Mouse (Mus musculus): ENCODE results near the gene Lrrc37a. TPM values are rescaled to one million over a fixed set of nuclear protein-coding genes. Genes with fewer than 3 reads are reported as not detected.
"Not testable (repeated sequence)": the region's sequence is repeated elsewhere in the genome, so short reads cannot be mapped to it uniquely, and the experiment has no call there.

Gene Lrrc37a
- total RNA-seq (2021) (not detected), polyA plus RNA-seq (2012; rRNA removed) (not detected in 2 replicates)
- long read RNA-seq, result 0 reads

DNA sequence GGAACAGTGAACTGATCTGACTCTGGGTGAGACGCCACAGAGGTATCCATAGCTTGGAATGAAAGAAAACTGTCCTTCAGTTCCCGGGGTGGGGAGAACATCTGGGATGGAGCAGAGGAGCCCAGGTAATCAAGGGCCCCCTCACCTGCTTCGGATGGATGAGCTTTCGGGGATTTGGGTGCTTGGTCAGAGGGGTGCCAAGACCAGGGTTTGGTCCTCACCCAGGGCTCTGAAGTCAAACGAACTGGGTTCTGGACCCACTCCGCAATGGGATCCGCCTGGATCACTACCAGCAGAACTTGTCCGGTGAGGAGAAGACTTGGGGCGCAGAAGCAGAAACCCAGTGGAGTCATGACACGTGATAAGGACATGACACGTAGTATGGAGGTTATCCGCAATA lies at the start of gene Lrrc37a:
Gene Lrrc37a (minus strand): TSS at position 101 of the 400 bp plus-strand sequence.
- no peak for DNase-seq

DNA sequence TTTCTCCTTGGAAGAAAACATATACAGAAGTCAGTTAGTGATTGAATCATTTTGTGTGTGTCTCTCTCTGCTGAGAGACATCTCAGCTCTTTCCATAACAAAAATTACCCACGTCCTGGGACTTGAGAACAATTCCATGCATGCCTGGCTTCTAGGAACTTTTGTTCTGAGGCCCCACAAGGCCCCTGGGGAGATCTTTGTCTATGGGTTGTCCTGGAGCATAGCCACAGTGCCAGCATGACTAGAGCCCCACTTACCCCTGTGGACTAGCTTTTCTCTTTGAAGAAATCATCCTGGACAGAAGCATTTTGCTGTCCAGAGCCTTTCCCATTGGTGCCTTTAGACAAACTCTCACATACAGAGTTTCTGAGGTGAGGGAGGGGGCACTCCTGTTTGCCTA lies 30.6 kb upstream of the Lrrc37a start:
- DNase-seq, result not testable (repeated sequence)

DNA sequence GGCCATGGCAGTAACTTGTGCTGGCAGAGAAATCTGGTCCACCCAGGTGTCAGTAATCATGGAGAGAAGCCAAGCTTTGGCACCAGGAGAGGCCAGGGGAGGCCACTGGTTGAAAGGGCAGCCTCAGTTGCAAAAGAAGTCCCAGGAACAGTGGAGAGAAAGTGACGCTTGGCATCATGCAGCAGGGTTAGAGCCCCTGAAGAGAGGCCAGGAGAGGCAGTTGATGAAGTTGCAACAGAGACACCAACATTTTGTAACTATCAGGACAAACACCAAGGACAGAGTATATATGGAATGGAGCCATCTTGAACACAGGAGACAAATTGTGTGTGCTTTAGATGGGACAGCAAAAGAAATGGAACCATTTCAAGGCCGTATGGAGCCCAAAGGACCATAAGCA lies 7.7 kb upstream of the Lrrc37a start:
- peak; percentile 4 for DNase-seq

DNA sequence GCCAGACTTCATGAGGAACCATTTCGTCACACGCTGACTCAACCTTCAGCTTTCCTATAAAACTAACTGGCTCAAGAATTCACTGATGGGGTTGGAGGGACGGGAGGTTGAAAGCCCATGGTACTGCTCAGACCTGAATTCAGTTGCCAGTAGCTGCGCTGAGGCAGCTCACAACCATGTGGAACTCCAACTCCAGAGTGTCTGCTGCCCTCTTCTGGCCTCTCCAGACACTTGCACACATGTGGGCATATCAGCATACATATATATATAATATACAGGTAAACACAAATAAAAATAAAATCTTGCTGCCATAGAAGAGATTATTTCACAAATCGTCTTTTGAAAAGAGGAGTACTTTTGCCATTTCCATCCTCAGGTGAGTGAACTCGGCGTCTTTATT lies 40.0 kb downstream of the Lrrc37a start:
- DNase-seq, result peak; percentile 11

DNA sequence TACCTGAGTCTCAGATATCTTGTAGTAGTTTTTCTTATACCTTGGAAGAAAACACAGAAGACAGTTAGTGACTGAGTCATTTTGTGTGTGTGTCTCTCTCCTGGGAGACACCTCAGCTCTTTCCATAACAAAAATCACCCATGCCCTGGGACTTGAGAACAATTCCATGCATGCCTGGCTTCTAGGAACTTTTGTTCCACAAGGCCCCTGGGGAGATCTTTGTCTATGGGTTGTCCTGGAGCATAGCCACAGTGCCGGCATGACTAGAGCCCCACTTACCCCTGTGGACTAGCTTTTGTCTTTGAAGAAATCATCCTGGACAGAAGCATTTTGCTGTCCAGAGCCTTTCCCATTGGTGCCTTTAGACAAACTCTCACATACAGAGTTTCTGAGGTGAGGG lies 53.3 kb downstream of the Lrrc37a start:
- DNase-seq, result not testable (repeated sequence)

DNA sequence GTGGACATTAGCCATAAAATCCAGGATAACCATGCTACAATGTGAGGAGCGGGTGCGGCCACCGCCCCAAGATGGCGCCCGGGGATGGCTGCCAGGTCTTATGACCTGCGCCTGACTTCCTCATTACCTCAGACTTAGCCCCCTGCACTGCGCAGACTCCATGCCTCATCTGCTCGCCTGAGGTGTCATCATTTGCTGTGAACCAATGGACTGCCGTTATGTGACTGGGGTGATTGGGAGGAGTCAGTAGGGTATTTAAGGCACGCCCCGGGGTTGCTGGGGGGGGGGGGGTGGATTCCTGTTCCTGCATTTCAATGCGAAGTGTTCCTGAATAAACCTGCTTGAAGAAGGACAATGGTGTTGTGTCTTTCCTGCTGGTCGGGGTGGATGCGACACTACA lies 54.7 kb downstream of the Lrrc37a start:
- DNase-seq, result not testable (repeated sequence)

- DNase-seq, result no peak
Measured at GRCm38 (mm10) chr11:103443678-103444077, 60.7 kb downstream of the Lrrc37a start.

GRCm38 (mm10) chr11:103436282-103436681 lies 68.1 kb downstream of the Lrrc37a start:
- DNase-seq, result no peak

DNA sequence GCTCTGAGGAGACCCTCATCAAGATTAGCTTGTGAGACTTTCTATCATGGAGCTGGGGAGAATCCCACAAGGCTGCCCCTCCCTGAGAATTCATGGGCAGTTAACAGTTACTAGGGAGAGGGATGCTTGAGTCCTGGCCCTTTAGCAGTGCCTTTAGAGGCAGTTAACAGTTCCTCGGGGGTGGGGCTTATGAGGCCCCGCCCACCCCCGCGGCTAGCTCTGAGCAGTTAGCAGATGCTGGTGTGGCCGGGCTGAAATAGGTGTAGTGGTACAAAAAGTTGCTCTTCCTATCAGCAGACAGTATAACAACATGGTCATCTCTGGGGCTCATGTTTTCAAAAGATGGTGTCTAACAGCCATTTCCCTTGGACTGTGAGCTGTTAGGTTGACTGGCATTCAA lies 79.4 kb downstream of the Lrrc37a start:
- DNase-seq, result no peak

- no peak for DNase-seq
Measured at GRCm38 (mm10) chr11:103419667-103420066, 84.7 kb downstream of the Lrrc37a start.

DNA sequence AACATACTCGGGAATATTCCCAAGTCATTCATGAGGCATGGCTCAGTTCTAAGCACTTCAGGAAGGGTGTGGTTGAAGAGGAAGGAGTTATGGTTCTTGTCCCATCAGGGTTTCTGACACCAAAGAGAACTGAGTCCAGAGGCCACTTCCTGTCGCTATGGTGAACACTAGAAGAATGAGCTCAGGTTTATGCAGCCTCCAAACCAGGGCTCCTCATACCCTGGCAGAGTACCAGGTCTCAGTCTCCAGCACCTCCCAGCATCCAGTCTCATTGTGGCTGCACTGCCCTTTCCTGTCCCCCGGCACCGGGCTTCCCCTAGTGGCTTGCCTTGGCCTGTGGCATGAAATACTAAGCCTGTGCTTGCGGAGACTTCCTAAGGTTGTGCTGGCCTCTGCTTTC lies 85.2 kb downstream of the Lrrc37a start:
- DNase-seq, result no peak

DNA sequence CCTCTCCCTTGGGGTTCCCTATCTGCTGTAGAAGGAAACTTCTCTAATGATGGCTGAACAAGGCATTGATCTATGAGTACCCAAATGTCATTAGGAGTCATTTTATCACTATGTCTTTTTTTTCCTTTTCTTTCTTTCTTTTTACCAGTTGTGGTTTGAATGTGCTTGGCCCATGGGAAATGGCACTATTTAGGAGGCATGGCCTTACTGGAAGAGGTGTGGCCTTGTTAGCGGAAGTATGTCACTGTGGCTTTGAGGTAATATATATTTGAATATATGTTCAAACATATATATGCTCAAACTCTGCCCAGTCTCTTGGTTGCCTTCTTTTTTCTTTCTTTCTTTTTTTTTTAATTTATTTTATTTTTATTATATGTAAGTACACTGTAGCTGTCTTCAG lies 90.9 kb downstream of the Lrrc37a start:
- no peak for DNase-seq

- DNase-seq, result no peak
Measured at GRCm38 (mm10) chr11:103412950-103413423, 91.4 kb downstream of the Lrrc37a start.

DNA sequence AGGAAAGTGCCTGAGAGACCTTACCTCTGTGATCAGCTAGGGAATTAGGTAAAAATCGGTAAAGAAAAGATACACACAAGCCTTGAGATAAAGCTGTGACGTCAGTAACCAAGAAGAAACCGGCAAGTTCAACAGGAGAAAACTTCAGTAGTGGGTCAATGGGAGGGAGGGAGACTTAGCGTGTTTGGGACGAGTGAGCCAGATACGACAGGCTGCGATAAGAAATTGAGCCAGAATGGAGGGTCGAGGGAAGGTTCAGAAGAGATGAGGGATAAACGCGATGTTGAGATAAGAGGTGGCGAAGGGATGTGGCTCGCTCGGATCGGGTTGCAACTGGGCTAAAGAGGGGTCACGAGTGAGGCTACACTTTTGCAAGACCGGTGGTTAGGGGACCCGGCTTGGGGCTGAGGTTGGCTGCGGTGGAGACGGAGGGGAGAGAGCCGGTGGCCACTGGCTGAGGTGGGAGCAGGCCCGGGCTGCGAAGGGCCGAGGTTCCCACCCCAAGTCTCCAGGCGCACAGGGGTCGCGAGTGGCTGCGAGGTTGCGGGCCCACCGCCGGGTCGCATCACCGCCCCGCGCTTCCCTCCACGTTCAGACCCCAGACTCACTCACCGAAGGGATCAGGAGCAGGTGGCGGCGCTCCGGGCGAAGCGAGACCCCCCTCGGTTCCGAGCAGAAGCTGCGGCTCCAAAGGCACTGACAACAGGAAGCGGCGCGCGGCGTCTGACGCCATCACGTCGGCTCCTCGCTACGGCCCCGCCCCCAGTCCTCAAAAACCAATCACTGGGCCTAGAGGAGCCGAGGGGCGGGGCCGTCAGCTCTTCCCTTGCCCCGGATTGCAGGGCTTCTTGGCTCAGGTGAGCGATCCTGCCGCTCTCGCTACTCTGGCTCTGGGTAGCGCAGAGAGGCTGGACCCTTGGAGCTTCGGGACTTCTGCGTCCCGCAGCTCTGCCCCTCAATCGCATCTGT lies 92.1 kb downstream of the Lrrc37a start, which contains the start of gene Plekhm1:
Gene Plekhm1 (minus strand): TSS at position 707 of the 969 bp plus-strand sequence.
- peak; percentile 96 for DNase-seq

GRCm38 (mm10) chr11:103411301-103411700 lies 93.1 kb downstream of the Lrrc37a start:
- DNase-seq, result peak; percentile 26

GRCm38 (mm10) chr11:103408880-103409279 lies 95.5 kb downstream of the Lrrc37a start:
- no peak for DNase-seq

- DNase-seq, result not testable (repeated sequence)
Measured at GRCm38 (mm10) chr11:103407136-103407535, 97.3 kb downstream of the Lrrc37a start.

GRCm38 (mm10) chr11:103406551-103406950 lies 97.8 kb downstream of the Lrrc37a start:
- peak; percentile 27 for DNase-seq

- DNase-seq, result no peak
Measured at GRCm38 (mm10) chr11:103405814-103406213, 98.6 kb downstream of the Lrrc37a start.

- DNase-seq, result no peak
Measured at GRCm38 (mm10) chr11:103404618-103405017, 99.8 kb downstream of the Lrrc37a start.

- no peak for DNase-seq
Measured at GRCm38 (mm10) chr11:103403776-103404175, 100.6 kb downstream of the Lrrc37a start.

- no peak for DNase-seq
Measured at GRCm38 (mm10) chr11:103402738-103403137, 101.7 kb downstream of the Lrrc37a start.

DNA sequence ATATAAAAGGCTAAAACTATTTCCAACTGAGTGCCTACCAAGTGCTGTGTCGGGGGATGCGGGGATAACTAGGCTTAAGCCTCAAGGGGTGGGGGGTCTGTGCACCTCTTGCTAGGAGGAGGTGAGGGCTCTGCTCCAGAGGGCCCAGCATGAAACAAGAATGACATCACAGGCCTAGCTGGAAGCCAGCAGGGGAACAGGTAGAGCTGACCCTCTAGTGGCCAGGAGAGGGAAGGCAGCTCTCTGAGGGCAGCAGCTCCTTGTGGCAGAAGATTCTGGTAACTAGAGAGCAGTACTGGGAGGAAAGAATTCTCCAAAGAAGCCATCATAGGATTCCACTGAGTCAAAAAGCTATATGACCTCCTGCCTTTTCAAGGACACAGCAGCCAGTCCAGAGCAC lies 102.2 kb downstream of the Lrrc37a start:
- DNase-seq, result peak; percentile 56
